Mouse (Mus musculus) forebrain, embryonic 13.5 days (tissue): ENCODE data around the gene Lrmda. TPM values are rescaled to one million over a fixed set of nuclear protein-coding genes. Genes with fewer than 3 reads are reported as not detected.
A peak's percentile ranks its signal among the peaks of the same experiment; 100 is the strongest.

Experiments
- ATAC-seq: fragments of 200-750 bp; cut with Nextera tagmentation; 2 replicates; pipeline ENCODE4 v1.8.0; 2017
- H3K27ac ChIP-seq: fragments of 300-500 bp; sonication (generic); 2 replicates; pipeline ENCODE4 v1.5.1; 2015; ENCODE audit warnings: inconsistent platforms, mild to moderate bottlenecking, moderate library complexity
- H3K27me3 ChIP-seq: fragments of 300-500 bp; sonication (generic); 2 replicates; pipeline ENCODE4 v1.6.1; 2015; ENCODE audit warnings: mild to moderate bottlenecking, inconsistent platforms
- H3K36me3 ChIP-seq: fragments of 300-500 bp; sonication (generic); 2 replicates; pipeline ENCODE4 v1.6.1; 2015; ENCODE audit warnings: mild to moderate bottlenecking, inconsistent platforms; ENCODE audit not compliant: poor library complexity, severe bottlenecking
- H3K4me1 ChIP-seq: fragments of 300-500 bp; sonication (generic); 2 replicates; pipeline ENCODE4 v1.6.1; 2015; ENCODE audit warnings: inconsistent platforms
- H3K4me2 ChIP-seq: fragments of 300-500 bp; sonication (generic); 2 replicates; pipeline ENCODE4 v1.6.1; 2015; ENCODE audit warnings: inconsistent platforms, mild to moderate bottlenecking, moderate library complexity
- H3K4me3 ChIP-seq: fragments of 300-500 bp; sonication (generic); 2 replicates; pipeline ENCODE4 v1.5.1; 2015; ENCODE audit warnings: mild to moderate bottlenecking, inconsistent platforms
- H3K9ac ChIP-seq: fragments of 300-500 bp; sonication (generic); 2 replicates; pipeline ENCODE4 v1.6.1; 2015; ENCODE audit warnings: mild to moderate bottlenecking, inconsistent platforms
- H3K9me3 ChIP-seq: fragments of 300-500 bp; sonication (generic); replicated peaks from 2 replicates; pipeline ENCODE4 v1.6.1; 2016; ENCODE audit warnings: inconsistent platforms
- WGBS: fragments of 180-500 bp; shearing (Covaris S2); methylation state at CpG from one replicate; pipeline ENCODE4 v1.1.7; 2015; 5-methylcytosine and 5-hydroxymethylcytosine counted together
- polyA plus RNA-seq: library from polyadenylated mRNA; unstranded; fragments of >200 nt; fragmentation: Nextera tagmentation; extraction: Ambion mirVana; gene quantifications from 2 replicates; pipeline ENCODE4 v1.2.1, GENCODE M21; 2015

Lrmda gene
- polyA plus RNA-seq, 1 experiment from 2014 or later: not detected

DNA sequence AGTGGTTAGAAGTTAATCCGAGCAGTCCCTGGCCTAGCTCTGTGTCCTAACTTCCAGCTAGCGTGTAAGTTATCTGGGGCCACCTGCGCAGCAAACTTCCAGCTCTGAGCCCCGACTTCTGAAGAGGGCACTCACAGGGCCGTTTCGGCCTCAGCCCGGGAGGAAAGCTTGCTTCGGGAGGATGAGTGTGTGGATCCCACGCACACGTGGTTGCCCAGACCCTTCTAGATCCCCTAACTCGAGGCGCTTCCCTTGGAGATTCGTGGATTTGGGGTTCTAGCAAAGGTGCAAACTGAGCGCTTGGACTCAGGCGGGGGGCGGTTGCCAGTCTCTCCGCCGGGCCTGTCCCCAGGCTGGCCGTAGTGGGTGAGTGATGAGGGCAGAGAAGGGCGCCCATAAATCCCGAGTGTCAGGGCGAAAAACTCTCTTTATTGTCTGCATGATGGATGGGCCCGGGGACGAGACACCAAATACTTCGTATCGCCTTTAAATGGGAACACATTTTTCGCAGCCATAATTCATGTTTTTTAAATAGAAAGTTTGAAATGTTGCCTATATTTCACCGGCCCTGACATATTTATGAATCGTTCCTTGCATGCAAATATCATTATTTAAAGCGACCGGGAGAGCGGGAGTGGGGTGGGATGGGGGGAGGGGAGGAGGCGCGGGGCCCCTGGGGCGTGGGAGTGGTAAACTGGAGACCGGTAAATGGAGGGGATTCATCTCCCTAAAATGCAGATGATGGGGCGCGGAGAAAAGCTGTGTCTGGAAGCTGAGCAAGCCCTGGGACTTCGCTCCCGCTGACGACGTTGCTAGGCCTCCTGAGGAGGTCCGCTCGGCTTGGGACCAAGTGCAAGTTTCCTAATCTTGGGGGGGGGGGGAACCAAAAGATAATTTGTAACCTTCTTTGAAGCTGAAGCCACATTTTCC is 25.2 kb upstream of the Lrmda start:
- peak overlapping the region; percentile 26; the same call in 1 of the 2 replicates for H3K27ac ChIP-seq
- peaks cover 43% of the 10 kb centered on the region for H3K4me1 ChIP-seq
- no peak for ATAC-seq

DNA sequence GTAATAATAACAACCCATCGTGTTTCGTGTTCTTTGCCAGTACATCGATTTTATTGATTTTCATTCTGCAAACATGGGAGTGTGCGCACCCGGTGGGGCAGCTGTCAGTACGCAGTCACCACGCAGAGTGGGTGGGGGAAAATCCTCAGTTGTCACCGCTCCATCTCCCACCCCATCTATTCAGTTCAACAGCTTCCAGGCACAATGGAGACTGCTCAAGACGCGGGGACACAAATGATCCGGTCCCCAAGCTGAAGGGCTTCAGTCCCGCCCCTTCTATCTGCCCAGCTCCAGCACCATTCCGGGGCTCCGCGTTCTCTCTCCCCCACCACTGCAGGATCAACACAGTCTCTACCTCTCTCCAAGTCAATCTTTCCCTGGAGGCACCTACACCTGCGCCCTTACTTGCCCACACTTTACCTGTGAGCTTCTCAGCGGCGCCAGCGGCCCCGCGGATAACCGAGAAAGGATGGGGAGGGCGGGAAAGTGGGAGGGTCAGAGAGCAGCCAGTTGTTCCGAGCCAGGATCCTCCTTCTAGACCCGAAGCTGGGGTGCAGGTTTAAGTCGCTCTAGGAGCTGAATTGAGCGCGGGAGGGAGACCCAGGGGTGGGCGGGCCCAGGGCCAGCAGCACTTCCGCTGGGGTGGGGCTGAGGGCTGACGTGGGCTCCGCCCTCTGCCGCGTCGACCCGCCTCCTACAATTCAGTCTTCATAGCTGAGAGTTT is 24.3 kb upstream of the Lrmda start:
- peaks cover 85% of the 10 kb centered on the region for H3K27me3 ChIP-seq
- under 1% methylated on average over 36 of the region's 36 CpGs for WGBS

More for the DNA sequence above, 25.2 kb upstream of the Lrmda start:
- no peaks in the 10 kb centered on the region for H3K9me3 ChIP-seq
- H3K27me3 ChIP-seq: peaks cover 89% of the 10 kb centered on the region
- WGBS: 3% methylated on average over 44 of the region's 44 CpGs
- peak overlapping the region; percentile 72 for H3K4me2 ChIP-seq
- H3K36me3 ChIP-seq: no peaks in the 10 kb centered on the region
- peak overlapping the region; percentile 69; the same call in 1 of the 2 replicates for H3K9ac ChIP-seq
- peak overlapping the region; percentile 48 for H3K4me3 ChIP-seq

DNA sequence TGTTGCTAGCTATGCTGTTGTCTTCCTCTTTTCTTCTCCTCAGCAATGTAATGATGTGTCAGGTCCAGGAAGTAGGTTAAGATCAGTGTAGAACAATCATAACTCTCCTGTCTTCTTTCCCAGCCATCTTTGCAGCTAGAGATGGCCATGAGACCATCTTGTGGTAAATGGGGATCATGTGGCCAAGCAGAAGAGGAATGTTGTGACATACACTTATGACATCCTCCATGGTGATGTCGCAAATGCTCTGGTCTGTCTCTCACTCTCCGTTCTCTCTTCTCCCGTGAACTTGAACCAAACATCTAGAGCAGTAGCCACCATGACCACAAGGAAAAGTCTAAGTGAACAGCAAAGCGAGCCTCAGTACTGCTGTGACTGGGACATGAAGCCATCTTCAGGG is 19.9 kb upstream of the Lrmda start:
- no peak overlapping the region for H3K4me2 ChIP-seq
- no peak for ATAC-seq
- peaks cover 63% of the 10 kb centered on the region for H3K27me3 ChIP-seq
- 96% methylated on average over 4 of the region's 4 CpGs for WGBS
- H3K36me3 ChIP-seq: no peaks in the 10 kb centered on the region
- no peak overlapping the region for H3K9ac ChIP-seq
- no peaks in the 10 kb centered on the region for H3K9me3 ChIP-seq
- H3K27ac ChIP-seq: no peak overlapping the region
- no peak overlapping the region for H3K4me3 ChIP-seq
- H3K4me1 ChIP-seq: peaks cover 10% of the 10 kb centered on the region

More for the DNA sequence above, 24.3 kb upstream of the Lrmda start:
- H3K36me3 ChIP-seq: no peaks in the 10 kb centered on the region
- H3K4me2 ChIP-seq: peak overlapping the region; percentile 72
- peaks cover 34% of the 10 kb centered on the region for H3K4me1 ChIP-seq
- H3K9ac ChIP-seq: peak overlapping the region; percentile 69
- 0 out of 2 replicates have a peak overlapping the region, but pooled peaks have one; percentile 12 for H3K27ac ChIP-seq
- peak; percentile 65 for ATAC-seq
- peak overlapping the region; percentile 48 for H3K4me3 ChIP-seq
- H3K9me3 ChIP-seq: no peaks in the 10 kb centered on the region

DNA sequence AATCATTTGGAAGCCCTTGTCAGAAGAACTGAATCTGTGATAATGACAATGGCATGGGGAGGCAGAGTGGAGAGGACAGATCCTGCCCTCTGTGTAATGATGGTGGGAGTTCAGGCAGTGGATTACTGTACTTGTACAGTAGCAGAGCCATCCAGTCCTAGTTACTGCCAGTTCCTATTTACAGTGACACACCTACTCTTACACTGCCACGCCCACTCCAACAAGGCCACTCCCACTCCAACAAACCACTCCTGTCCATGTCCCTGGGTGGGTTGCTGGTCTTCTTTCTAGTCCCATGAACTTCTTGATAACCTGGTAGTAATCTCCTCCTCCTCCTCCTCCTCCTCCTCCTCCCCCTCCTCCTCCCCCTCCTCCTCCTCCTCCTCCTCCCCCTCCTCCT is 16.3 kb upstream of the Lrmda start:
- Histone ChIP-seq H3K27me3 (peaks cover 55% of the 10 kb centered on the region), H3K4me1 (peaks cover 8% of the 10 kb centered on the region), H3K4me2 (no peak overlapping the region), H3K9ac (no peak overlapping the region), H3K36me3 (no peaks in the 10 kb centered on the region), H3K4me3 (no peak overlapping the region), H3K27ac (no peak overlapping the region), H3K9me3 (no peaks in the 10 kb centered on the region)
- WGBS: 80% methylated on average over 1 of the region's 1 CpGs
- no peak for ATAC-seq

DNA sequence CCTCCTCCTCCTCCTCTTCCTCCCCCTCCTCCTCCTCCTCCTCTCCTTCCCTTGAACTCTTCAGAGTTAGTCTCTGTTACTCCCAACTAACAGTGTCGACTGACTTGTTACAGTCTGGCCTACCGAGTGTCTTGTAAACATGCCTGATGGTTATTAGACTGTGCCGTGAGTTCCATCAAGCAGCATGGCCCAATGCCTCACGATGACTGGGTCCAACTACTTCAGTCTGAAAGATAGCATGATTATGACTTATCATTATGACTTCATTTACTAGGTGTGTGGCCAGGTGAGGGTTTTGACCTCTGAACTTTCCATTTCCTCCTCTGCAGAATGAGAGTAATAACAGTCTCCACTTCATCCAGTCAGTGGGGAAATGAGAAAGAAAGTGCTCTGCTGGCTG is 15.9 kb upstream of the Lrmda start:
- Histone ChIP-seq H3K4me1 (peaks cover 8% of the 10 kb centered on the region), H3K9me3 (no peaks in the 10 kb centered on the region), H3K9ac (no peak overlapping the region), H3K36me3 (no peaks in the 10 kb centered on the region), H3K4me2 (no peak overlapping the region), H3K27ac (no peak overlapping the region), H3K4me3 (no peak overlapping the region), H3K27me3 (peaks cover 56% of the 10 kb centered on the region)
- WGBS: 90% methylated on average over 4 of the region's 4 CpGs
- no peak for ATAC-seq

DNA sequence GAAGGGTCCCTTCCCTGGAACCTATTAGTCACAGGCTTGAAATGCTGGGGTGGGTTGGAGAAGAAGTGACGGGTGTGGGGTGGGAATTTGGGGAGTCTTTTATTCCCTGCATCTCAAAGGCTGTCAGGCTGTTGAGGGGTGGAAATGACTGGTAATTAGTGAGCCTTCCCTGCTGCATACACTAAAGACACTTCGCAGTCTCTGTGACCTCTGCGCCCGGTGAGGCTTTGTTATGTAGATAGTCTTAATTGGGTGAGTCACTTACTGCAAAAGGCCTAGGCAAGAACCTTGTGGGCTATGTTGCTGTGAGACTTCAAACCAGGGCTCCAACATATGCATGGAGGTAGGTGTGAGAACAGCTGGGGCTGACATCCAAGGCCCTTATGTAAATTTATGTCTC is 14.6 kb upstream of the Lrmda start:
- peak; percentile 74 for ATAC-seq
- peaks cover 8% of the 10 kb centered on the region for H3K4me1 ChIP-seq
- peaks cover 50% of the 10 kb centered on the region for H3K27me3 ChIP-seq
- no peak overlapping the region for H3K9ac ChIP-seq
- no peaks in the 10 kb centered on the region for H3K9me3 ChIP-seq
- H3K36me3 ChIP-seq: no peaks in the 10 kb centered on the region
- no peak overlapping the region for H3K27ac ChIP-seq
- H3K4me2 ChIP-seq: no peak overlapping the region
- WGBS: 7% methylated on average over 4 of the region's 4 CpGs
- no peak overlapping the region for H3K4me3 ChIP-seq

DNA sequence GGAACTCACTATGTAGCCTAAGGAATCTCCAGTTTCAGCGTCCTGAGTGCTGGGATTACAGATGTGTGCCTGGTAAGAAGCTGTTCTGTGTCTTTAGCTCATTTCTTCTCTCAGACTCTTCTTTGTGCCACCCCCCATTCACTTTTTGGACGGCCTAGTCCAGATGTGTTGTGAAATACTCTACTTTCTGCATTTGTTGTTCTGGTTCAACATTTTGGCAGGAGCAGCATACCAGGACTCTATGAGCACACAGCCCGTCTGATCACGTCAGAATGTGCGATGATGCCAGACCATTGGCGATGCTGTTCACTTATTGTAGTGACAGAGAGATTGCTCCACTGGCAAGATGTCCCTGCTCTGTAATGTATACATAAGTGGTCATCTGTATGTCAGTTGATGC is 12.5 kb upstream of the Lrmda start:
- Histone ChIP-seq H3K9me3 (no peaks in the 10 kb centered on the region), H3K4me2 (no peak overlapping the region), H3K27me3 (peaks cover 61% of the 10 kb centered on the region), H3K4me1 (peaks cover 8% of the 10 kb centered on the region), H3K36me3 (no peaks in the 10 kb centered on the region), H3K9ac (no peak overlapping the region), H3K4me3 (no peak overlapping the region), H3K27ac (no peak overlapping the region)
- 89% methylated on average over 6 of the region's 6 CpGs for WGBS
- ATAC-seq: no peak

DNA sequence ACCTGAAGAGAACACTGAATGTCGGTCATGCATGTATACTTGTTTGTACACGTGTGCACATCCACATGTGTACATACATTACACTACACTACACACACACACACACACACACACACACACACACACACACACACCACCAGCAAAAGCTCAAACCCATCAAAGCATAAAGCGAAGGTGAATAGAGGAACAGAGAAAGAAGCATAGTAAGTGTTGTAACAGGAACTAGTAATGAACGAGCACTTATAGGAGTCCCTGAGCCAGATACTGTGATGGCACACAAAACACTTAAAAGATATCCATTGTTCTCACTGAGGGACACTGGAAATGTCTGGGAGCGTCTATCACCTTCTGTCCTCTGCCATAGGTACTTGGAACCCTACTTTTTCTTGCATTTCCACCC is 5.2 kb upstream of the Lrmda start:
- ATAC-seq: no peak
- H3K27ac ChIP-seq: no peak overlapping the region
- no peak overlapping the region for H3K4me2 ChIP-seq
- WGBS: 91% methylated on average over 5 of the region's 5 CpGs
- peaks cover 76% of the 10 kb centered on the region for H3K27me3 ChIP-seq
- no peaks in the 10 kb centered on the region for H3K36me3 ChIP-seq
- H3K9me3 ChIP-seq: no peaks in the 10 kb centered on the region
- H3K4me1 ChIP-seq: peaks cover 1% of the 10 kb centered on the region
- H3K9ac ChIP-seq: no peak overlapping the region
- H3K4me3 ChIP-seq: no peak overlapping the region

DNA sequence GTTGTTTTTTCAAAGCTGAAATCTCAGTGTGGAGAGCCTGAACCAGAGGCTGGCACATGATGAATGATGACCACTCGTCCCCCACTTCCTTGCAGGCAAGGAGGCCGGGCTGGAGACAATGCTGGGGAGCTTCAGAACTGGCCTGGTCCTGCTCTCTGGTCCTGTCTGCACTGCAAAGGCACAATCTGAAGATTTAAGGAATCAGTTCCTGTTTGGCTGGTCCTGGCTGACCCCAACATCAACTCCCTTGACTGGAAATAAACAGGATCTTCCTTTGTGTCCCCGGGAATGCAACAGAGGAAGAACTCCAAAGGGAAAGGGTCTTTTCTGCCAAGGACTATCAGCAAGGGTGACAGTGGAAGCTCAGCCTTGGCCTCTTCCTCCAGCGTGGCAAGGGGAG is 4.7 kb upstream of the Lrmda start:
- 80% methylated on average over 4 of the region's 4 CpGs for WGBS
- no peak for ATAC-seq
- Histone ChIP-seq H3K27me3 (peaks cover 81% of the 10 kb centered on the region), H3K9ac (no peak overlapping the region), H3K9me3 (no peaks in the 10 kb centered on the region), H3K27ac (no peak overlapping the region), H3K4me1 (peaks cover 6% of the 10 kb centered on the region), H3K36me3 (no peaks in the 10 kb centered on the region), H3K4me3 (no peak overlapping the region), H3K4me2 (no peak overlapping the region)

DNA sequence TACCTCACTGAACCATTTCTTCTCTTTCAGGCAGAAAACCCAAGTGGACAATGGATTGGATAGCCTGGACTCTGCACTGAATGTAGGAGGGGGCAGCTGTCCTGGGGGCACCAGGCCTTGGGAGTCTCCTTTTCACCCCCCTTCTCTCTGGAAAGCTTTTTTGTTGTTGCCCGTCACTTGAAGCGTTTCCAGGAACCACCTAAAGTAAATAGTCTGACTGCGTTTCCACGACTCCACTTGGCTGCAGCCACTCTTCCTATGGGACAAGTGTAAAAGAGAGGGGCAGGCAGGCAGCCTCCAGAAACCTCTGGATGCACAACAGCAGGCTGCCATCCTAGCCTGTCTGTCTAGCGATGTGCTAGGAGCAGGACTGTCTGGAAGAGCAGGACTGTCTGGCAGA is 2.5 kb upstream of the Lrmda start:
- WGBS: 75% methylated on average over 5 of the region's 5 CpGs
- Histone ChIP-seq H3K27ac (no peak overlapping the region), H3K36me3 (no peaks in the 10 kb centered on the region), H3K9ac (no peak overlapping the region), H3K4me1 (peaks cover 11% of the 10 kb centered on the region), H3K4me3 (no peak overlapping the region), H3K9me3 (no peaks in the 10 kb centered on the region), H3K4me2 (no peak overlapping the region), H3K27me3 (peaks cover 83% of the 10 kb centered on the region)
- no peak for ATAC-seq

DNA sequence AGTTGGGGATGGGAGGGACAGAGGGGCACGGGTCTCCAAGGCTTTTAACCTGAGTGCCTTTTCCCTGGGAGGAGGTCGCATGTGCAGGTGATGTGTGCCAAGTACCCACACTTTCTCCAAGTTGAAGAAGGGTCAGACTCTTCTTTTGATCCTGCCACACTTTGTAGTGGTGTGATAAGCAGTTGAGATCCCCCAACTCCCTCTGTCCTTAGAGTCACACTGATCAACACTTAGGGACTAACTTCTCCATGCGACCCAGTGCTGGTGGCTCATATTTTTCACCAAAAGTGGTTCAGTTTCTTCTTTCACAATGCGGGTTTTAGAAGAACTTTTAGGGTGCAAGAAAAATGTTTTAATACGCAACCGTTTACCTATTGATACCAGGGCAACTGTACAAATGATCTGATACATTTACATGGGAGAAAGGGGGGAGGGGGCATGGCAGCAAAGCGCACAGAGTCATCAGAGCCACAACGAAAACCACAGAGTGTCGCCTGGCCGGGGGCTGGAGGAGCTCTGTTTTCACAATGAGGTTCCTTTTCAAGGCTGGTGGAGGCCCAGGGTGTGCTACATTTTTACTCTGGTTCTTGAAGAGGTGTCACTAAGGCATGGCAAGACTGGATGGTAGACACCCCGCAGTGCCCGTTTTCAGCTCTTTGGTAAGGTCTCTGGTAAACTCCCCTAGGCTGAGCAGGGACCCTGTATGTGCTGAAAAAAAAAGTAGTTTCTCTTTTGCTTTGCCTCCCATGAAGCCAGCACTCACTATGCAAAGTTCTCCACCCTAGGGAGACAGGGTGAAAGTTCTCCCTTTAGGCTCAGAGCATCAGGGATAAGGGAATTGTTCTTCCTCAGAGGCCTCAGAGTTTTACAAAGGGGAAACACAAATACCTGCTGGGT is 685 bp downstream of the Lrmda start:
- no peak overlapping the region for H3K27ac ChIP-seq
- H3K4me1 ChIP-seq: peaks cover 11% of the 10 kb centered on the region
- peak overlapping the region; percentile 60 for H3K4me2 ChIP-seq
- H3K36me3 ChIP-seq: no peaks in the 10 kb centered on the region
- 34% methylated on average over 12 of the region's 12 CpGs for WGBS
- peak overlapping the region; percentile 25 for H3K4me3 ChIP-seq
- peaks cover 71% of the 10 kb centered on the region for H3K27me3 ChIP-seq
- ATAC-seq: no peak
- no peaks in the 10 kb centered on the region for H3K9me3 ChIP-seq
- no peak overlapping the region for H3K9ac ChIP-seq
